Mouse (Mus musculus) small intestine, adult 2 months (tissue): ENCODE measurements around the gene Zfp174.

Experiments used
- CTCF ChIP-seq: fragments of 200-500 bp; IDR thresholded peaks from 2 replicates; pipeline ENCODE4 v1.5.1; 2012; ENCODE audit warnings: low read depth, mild to moderate bottlenecking, control low read depth, inconsistent platforms, low read length, moderate library complexity, mixed read lengths; ENCODE audit not compliant: insufficient replicate concordance, insufficient read length; ENCODE audit errors: extremely low read depth
- POLR2A ChIP-seq: fragments of 200-500 bp; IDR thresholded peaks from 2 replicates; pipeline ENCODE4 v1.6.1; 2012; ENCODE audit warnings: low read depth, mild to moderate bottlenecking, control low read depth, inconsistent platforms, low read length, moderate library complexity

DNA sequence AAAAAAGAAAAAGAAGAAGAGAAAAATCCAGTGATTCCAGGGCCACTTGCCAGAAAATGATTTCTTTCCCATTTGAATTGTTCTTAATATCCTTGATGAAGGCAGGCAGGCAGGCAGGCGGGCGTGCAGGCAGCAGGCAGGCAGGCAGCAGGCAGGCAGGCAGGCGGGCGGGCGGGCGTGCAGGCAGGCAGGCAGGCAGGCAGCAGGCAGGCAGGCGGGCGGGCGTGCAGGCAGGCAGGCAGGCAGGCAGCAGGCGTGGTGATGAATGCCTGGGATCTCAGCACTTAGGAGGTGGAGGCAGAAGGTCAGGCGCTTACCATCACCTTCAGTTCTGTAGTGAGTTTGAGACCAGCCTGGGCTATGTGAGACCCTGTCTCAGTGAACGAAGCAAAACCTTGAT, 5.5 kb downstream of the Zfp174 start:
- no peak for TF ChIP-seq POLR2A
- no peak for TF ChIP-seq CTCF
